ENCODE assay signal across 13 mouse cellular contexts in genomic region chr1:160024339-160024980, GRCm38 (mm10). TPM values are rescaled to one million over a fixed set of nuclear protein-coding genes. Genes with fewer than 3 reads are reported as not detected.
DNase-seq lines count a peak whose midpoint lies in the region; ATAC-seq and TF ChIP-seq lines count a peak whose summit lies in the region.
"Had no signal": no experiment of that assay in that cellular context is flagged by ENCODE, and none has a peak within 500 bp of the region (broad histone marks: within the 10 kb centered on the region; RNA-seq: fewer than 3 reads in every experiment).

No protein-coding gene starts in this region.

- no peak for TF ChIP-seq CTCF in layer of hippocampus, adult 2 months (conservative IDR thresholded peaks at IDR 0.05)

- no peak for DNase-seq in layer of hippocampus, adult 2 months (ENCODE audit: low spot score in 2 of 2)
- DNase-seq in layer of hippocampus, postnatal 36 days = no peak
- peak; percentile 80 for DNase-seq in thymus, postnatal 14 days
- DNase-seq in adrenal gland, adult 8-10 months = no peak
- DNase-seq in left cerebral cortex, postnatal 14 days (ENCODE audit: low spot score in 2 of 2) = no peak
- DNase-seq in heart, adult 18-20 months = no peak
- DNase-seq: cerebellum, postnatal 10 days; lung, postnatal 4 days had no signal

- ATAC-seq in inflammation-experienced regulatory T-cells, adult 6 months = peak; percentile 93
- 0 out of 2 replicates have a peak, but pooled peaks have one; percentile 42 for ATAC-seq in monocyte, adult 5-6 weeks (replicated peaks; ENCODE audit: insufficient number of reproducible peaks, low FRiP score, low TSS enrichment, poor library complexity, severe bottlenecking)
- ATAC-seq: hindbrain, postnatal 0 days had no signal

- H3K4me3 ChIP-seq in layer of hippocampus, adult 2 months = no peak overlapping the region
- H3K4me3 ChIP-seq: heart, embryonic 10.5 days had no signal

- peak overlapping the region; percentile 65; the same call in 1 of the 2 replicates for H3K27ac ChIP-seq in layer of hippocampus, adult 2 months
- H3K27ac ChIP-seq: heart, embryonic 10.5 days; hindbrain, postnatal 0 days; kidney, postnatal 0 days had no signal

- intact Hi-C loops in left cerebral cortex, postnatal 14 days (cut with DNase I) = no loop called here

RNA-seq across cellular contexts. Expression of gene 4930523C07Rik, which starts 19.7 kb away (rescaled TPM):
- 1 to 10 TPM; 2.2 to 2.3 TPM for total RNA-seq in layer of hippocampus, adult 2 months (2021)
- total RNA-seq in layer of hippocampus, postnatal 36 days (2021) = 1 to 10 TPM; 2.4 to 3.5 TPM
- polyA plus RNA-seq in inflammation-experienced regulatory T-cells, adult 6 months (2017; shearing (Covaris generic)) = 100 to 1,000 TPM; 146 to 245 (median 156) TPM
- total RNA-seq in monocyte, adult 5-6 weeks (2017) = 80.4 to 126 TPM (median 107 TPM) in 3 replicates
- total RNA-seq in adrenal gland, adult 8-10 months (2022) = 10 to 100 TPM in 2 of 4 experiments, 1 to 10 TPM in 2; 8.4 to 20.7 (median 12.2) TPM
- 1 to 10 TPM; 4.4 to 6.2 TPM for total RNA-seq in left cerebral cortex, postnatal 14 days (2021)
- 10 to 100 TPM; 21.4 to 23.6 TPM for total RNA-seq in heart, adult 18-20 months (2021)
